Mouse (Mus musculus) limb, embryonic 12.5 days (tissue): ENCODE results near the gene Ccdc83. TPM values are rescaled to one million over a fixed set of nuclear protein-coding genes. Genes with fewer than 3 reads are reported as not detected.

Experiments used
- ATAC-seq: fragments of 200-750 bp; cut with Nextera tagmentation; 2 replicates; pipeline ENCODE4 v1.8.0; 2017; ENCODE audit warnings: low read depth, moderate TSS enrichment; ENCODE audit not compliant: insufficient number of reproducible peaks, insufficient read depth, low FRiP score, low TSS enrichment
- H3K27ac ChIP-seq: fragments of 300-500 bp; sonication (generic); 2 replicates; pipeline ENCODE4 v1.5.1; 2016; ENCODE audit warnings: mild to moderate bottlenecking, moderate library complexity
- H3K27me3 ChIP-seq: fragments of 300-500 bp; sonication (generic); 2 replicates; pipeline ENCODE4 v1.6.1; 2016; ENCODE audit warnings: mild to moderate bottlenecking, moderate library complexity
- H3K36me3 ChIP-seq: fragments of 300-500 bp; sonication (generic); 2 replicates; pipeline ENCODE4 v1.6.1; 2016; ENCODE audit warnings: mild to moderate bottlenecking, moderate library complexity
- H3K4me1 ChIP-seq: fragments of 300-500 bp; sonication (generic); replicated peaks from 2 replicates; pipeline ENCODE4 v1.6.1; 2016
- H3K4me2 ChIP-seq: fragments of 300-500 bp; sonication (generic); 2 replicates; pipeline ENCODE4 v1.6.1; 2016; ENCODE audit warnings: mild to moderate bottlenecking, moderate library complexity
- H3K4me3 ChIP-seq: fragments of 300-500 bp; sonication (generic); replicated peaks from 2 replicates; pipeline ENCODE4 v1.5.1; 2016; ENCODE audit warnings: mild to moderate bottlenecking
- H3K9ac ChIP-seq: fragments of 300-500 bp; sonication (generic); replicated peaks from 2 replicates; pipeline ENCODE4 v1.6.1; 2016; ENCODE audit warnings: mild to moderate bottlenecking, moderate library complexity
- H3K9me3 ChIP-seq: fragments of 300-500 bp; sonication (generic); 2 replicates; pipeline ENCODE4 v1.6.1; 2016; ENCODE audit warnings: mild to moderate bottlenecking, moderate library complexity
- WGBS: fragments of 180-500 bp; shearing (Covaris S2); methylation state at CpG from one replicate; pipeline ENCODE4 v1.1.7; 2016; 5-methylcytosine and 5-hydroxymethylcytosine counted together
- polyA plus RNA-seq: library from polyadenylated mRNA; unstranded; fragments of >200 nt; fragmentation: Nextera tagmentation; extraction: Ambion mirVana; gene quantifications from 2 replicates; pipeline ENCODE4 v1.2.1, GENCODE M21; 2016

Gene Ccdc83
- not detected in 2 replicates for polyA plus RNA-seq

DNA sequence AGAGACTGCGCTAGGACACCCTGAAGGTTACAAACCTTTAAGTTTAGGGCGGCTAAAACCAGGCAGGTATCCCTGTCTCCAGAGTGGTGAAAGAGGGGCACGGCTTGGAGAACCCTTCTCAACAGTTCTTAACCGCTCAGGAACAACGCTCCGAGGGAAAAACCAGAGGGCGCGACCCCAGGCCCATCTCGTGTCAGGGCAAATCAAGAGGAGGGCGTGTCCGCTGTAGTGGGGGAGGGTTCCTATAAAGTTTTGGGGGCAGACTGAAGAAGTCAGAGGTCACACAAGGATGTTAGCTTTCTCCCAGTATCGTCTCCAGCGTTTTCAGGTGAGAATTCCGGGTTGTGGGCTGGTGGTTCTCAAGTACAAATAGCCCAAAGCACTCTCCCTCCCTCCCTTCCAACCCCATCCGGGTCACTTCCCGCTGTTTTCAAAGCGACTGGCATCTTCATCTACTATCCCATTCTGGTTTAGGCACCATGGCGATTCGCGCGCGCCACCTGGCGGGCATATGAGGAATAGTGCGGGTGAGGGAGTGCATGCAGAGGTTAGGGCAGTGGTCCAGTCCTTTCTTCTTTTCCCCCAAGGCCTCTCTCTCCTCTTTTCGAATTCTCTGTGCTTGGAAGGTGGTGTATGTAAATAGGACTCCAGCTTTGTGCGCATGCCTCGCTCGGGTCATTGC, at the start of gene Ccdc83:
TSS of gene Ccdc83 (minus strand) at position 489 of the 682 bp plus-strand sequence.
- Histone ChIP-seq H3K36me3 (no peaks in the 10 kb centered on the region), H3K27ac (no peak within 1 kb of the TSS), H3K4me1 (no peaks in the 10 kb centered on the region; the same call in 1 of the 2 replicates), H3K4me3 (peak within 1 kb of the TSS; percentile 27), H3K27me3 (no peaks in the 10 kb centered on the region), H3K9me3 (no peaks in the 10 kb centered on the region), H3K9ac (peak within 1 kb of the TSS; percentile 35), H3K4me2 (peak within 1 kb of the TSS; percentile 61)
- 6% methylated on average over 28 of the region's 28 CpGs for WGBS
- peak; percentile 66 for ATAC-seq

DNA sequence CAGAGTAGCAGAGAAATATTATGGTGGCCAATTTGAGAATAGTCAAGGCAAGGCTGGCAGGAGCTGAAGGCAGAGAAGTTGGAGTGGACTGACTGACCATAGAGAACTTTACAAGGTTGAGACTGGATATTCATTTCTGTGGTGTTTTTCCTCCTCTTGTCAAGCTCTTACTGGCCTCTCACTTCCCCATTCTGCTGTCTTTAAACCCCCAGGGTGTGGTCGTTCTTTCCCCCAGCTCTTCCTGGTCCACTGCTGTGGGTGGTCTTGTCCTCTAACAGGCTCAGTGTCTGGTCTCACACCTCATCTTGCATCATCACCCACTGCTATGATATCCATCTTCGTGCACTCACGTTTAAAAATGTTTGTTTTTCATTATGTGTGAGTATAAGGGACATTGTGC, 47.8 kb upstream of the Ccdc83 start:
- ATAC-seq = no peak
- H3K4me1 ChIP-seq = no peaks in the 10 kb centered on the region
- H3K27ac ChIP-seq = no peak overlapping the region
- H3K4me3 ChIP-seq = no peak overlapping the region
- no peaks in the 10 kb centered on the region for H3K27me3 ChIP-seq
- H3K9me3 ChIP-seq = no peaks in the 10 kb centered on the region
- H3K9ac ChIP-seq = no peak overlapping the region
- H3K4me2 ChIP-seq = no peak overlapping the region
- no peaks in the 10 kb centered on the region for H3K36me3 ChIP-seq
- WGBS = 67% methylated on average over 3 of the region's 3 CpGs

DNA sequence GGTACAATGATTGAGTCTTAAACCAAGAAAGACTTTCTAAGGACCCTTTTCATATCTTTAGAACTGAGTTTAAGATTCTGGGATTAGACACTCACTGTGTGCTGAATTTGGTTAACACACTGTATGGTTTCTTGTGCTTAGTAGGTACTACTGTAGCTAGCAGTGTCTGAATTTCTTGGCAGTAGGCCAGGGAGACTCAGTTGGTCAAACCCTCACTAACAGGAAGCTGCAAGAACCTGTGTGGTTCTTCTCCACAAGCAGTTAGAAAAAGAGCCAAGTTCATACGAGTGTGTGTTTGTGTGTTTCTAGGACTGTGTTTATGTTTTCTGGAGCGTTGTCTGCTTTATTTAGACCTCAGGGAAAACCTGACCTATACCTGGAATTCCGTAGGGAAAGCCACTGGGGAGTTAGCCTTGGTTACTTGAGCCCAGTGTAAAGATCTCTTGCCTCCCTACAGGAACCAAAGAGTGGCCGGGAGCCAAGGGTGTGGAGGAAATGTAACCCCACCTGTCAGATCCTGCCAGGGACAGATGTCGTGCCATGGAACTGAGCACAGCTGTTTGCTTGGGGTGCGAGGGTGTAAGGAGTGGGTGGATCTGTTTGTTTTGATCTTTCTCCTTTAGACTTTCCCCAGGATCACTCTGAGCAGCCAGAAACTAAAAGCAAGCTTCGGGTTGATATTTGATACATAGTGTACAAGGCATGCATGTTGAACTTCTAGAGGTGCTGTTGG, 46.7 kb upstream of the Ccdc83 start:
- no peaks in the 10 kb centered on the region for H3K4me1 ChIP-seq
- no peaks in the 10 kb centered on the region for H3K36me3 ChIP-seq
- no peaks in the 10 kb centered on the region for H3K9me3 ChIP-seq
- H3K4me2 ChIP-seq = no peak overlapping the region
- no peak for ATAC-seq
- no peak overlapping the region for H3K9ac ChIP-seq
- no peak overlapping the region for H3K4me3 ChIP-seq
- no peaks in the 10 kb centered on the region for H3K27me3 ChIP-seq
- H3K27ac ChIP-seq = no peak overlapping the region
- 52% methylated on average over 7 of the region's 7 CpGs for WGBS

DNA sequence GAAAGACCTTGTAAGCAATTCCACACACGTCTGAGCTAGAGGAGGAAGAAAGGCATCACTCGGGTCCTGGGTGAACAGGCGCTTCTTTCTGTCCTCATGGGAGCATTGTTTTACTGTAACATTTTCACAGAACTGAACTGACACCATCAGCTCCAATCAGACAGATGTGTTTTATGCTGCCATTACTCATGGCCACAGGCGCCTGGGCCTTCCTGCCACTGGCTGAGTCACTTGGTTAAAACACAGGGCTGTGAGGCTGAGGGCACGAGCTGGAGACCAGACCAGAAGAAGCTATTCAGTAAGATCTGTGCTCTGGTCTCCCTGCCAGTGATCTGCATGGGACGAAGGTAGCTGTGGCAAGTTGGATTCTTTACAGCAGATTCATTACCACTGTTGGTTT, 42.4 kb upstream of the Ccdc83 start:
- H3K36me3 ChIP-seq = no peaks in the 10 kb centered on the region
- H3K9me3 ChIP-seq = no peaks in the 10 kb centered on the region
- 66% methylated on average over 6 of the region's 6 CpGs for WGBS
- peaks cover 6% of the 10 kb centered on the region; the same call in 1 of the 2 replicates for H3K4me1 ChIP-seq
- no peak for ATAC-seq
- H3K27me3 ChIP-seq = peaks cover 13% of the 10 kb centered on the region
- no peak overlapping the region for H3K4me3 ChIP-seq
- H3K27ac ChIP-seq = no peak overlapping the region
- H3K9ac ChIP-seq = no peak overlapping the region
- no peak overlapping the region for H3K4me2 ChIP-seq

DNA sequence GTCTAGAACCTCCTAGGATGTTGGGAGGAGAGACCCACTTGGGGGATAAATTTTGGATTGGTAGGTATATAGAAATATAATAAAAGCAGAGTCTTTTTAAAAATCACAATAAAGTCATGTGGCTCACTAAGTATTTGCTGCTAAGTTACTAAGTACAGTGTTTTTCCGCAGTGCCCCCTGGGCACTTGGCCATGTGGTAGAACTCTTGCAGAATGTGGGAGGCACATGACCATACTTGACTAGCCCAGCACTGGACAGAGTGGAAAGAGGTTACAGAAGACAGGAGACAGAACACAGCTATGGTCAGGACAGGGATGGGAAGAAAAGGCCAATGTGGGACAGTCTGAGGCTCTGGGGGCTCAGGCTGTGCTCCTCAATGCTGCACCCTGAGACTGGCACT, 41.4 kb upstream of the Ccdc83 start:
- 94% methylated on average over 1 of the region's 1 CpGs for WGBS

DNA sequence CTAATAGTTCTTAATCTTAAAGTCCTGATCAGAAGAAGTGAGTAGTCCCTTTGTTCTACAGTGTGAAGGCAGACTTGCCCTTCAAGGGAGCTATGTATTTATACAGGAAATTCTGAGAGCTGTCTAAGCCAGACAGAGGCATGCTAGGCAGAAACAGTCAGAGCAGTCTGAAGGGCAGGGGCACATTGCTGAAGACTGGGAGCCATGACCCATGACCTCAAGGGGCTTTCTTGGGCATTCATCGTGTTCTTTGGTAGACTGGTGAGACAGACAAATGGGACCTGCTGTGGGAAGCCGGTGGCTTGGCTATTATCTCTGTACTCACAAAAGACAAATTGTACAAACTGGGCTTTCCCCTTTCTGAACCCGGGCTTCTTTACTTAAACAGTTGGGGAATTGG, 40.5 kb upstream of the Ccdc83 start:
- Histone ChIP-seq H3K9ac (no peak overlapping the region), H3K27ac (no peak overlapping the region), H3K4me3 (no peak overlapping the region), H3K4me2 (no peak overlapping the region), H3K9me3 (no peaks in the 10 kb centered on the region), H3K4me1 (peaks cover 6% of the 10 kb centered on the region; the same call in 1 of the 2 replicates), H3K36me3 (no peaks in the 10 kb centered on the region), H3K27me3 (peaks cover 27% of the 10 kb centered on the region)
- 40% methylated on average over 3 of the region's 3 CpGs for WGBS
- ATAC-seq = no peak

More for the DNA sequence above, 41.4 kb upstream of the Ccdc83 start:
- H3K27me3 ChIP-seq = peaks cover 23% of the 10 kb centered on the region
- H3K4me3 ChIP-seq = no peak overlapping the region
- no peak overlapping the region for H3K27ac ChIP-seq
- H3K36me3 ChIP-seq = no peaks in the 10 kb centered on the region
- ATAC-seq = no peak
- no peaks in the 10 kb centered on the region for H3K9me3 ChIP-seq
- H3K4me1 ChIP-seq = peaks cover 6% of the 10 kb centered on the region; the same call in 1 of the 2 replicates
- H3K9ac ChIP-seq = no peak overlapping the region
- H3K4me2 ChIP-seq = no peak overlapping the region

DNA sequence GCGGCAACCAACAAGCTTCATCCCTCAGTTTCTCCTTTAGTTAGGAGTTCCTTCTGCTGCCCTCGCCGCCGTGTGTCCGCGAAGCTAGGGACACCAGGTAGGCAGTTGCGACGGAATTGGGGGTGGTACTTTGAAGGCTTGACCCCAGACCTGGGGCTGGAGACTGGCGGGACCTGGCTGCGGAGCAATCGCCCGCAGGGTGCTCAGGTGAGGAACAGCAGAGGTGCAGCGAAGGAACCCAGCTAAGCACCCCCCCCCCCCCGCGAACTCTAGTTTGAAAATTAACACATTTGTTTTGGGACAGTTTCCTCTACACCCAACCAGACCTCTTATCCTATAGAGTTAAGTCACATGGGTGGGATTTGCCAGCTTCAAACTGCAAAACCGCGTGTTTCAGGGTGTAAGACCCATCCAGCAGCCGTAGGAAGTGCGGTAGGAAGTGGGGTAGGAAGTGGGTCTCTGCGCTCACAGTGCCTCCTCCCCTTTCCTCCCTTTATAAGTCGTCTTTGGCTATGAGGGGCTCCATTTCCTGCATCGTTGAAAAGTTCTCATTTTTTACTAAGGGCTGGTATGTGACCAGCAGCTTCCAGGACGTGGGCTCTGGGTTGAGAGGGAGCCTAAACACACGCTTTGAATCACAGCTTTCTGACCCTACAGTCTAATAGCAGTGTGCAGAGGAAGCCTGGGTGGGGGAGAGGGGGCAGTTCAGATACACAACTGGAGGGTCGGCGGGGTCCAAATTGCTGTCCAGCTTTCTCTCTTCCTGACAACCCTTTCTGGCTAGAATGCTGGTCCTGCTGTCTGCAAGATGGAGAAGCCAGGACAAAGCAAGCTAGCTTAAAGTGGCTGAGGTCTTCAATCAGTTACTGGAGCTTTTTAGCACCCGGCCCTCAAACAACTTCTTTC, 37.3 kb upstream of the Ccdc83 start:
- Histone ChIP-seq H3K4me1 (peaks cover 6% of the 10 kb centered on the region; the same call in 1 of the 2 replicates), H3K36me3 (no peaks in the 10 kb centered on the region), H3K9ac (peak overlapping the region; percentile 69), H3K27me3 (peaks cover 27% of the 10 kb centered on the region), H3K4me3 (peak overlapping the region; percentile 60), H3K4me2 (peak overlapping the region; percentile 89), H3K27ac (peak overlapping the region; percentile 14; the same call in 1 of the 2 replicates), H3K9me3 (no peaks in the 10 kb centered on the region)
- 1% methylated on average over 27 of the region's 27 CpGs for WGBS
- peak; percentile 66 for ATAC-seq

DNA sequence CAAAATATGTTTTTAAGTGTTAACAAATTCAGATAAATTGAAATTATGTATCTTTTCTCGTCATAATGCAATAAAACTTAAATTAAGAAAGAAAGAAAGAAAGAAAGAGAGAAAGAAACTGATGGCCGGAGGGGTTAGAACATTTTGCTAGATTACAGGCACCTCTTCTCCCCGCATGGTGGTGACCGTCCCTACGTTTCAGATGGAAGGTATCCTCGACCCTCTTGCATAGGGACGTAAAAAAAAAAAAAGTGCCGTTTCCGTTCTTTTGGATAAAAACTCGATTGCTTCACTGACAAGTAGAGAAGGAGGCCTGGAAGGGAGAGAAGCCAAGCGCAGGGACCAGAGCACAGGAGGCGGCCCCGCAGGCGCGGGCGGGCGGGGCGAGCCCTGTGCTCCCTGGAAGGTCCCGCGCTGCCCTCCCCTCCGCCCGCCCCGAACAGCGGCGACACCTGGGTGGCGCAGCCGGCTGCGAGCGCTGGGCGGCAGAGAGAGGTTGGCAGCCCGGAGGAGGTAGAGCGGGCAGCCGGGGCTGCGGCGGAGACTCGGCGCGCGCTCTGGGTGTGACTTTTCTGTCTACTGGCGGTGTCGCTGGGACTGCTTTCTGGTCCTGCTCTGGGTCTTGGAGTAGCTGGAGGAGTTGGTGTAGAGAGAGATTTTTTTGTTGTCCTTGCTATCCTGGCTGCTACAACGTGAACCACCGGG, 36.5 kb upstream of the Ccdc83 start, which contains the start of gene Sytl2:
TSS of gene Sytl2 (plus strand) at position 311 of the 705 bp plus-strand sequence.
- Histone ChIP-seq H3K27ac (0 out of 2 replicates have a peak within 1 kb of the TSS, but pooled peaks have one; percentile 41), H3K4me2 (peak within 1 kb of the TSS; percentile 89), H3K36me3 (no peaks in the 10 kb centered on the region), H3K4me3 (peak within 1 kb of the TSS; percentile 60), H3K9ac (peak within 1 kb of the TSS; percentile 69), H3K9me3 (no peaks in the 10 kb centered on the region), H3K4me1 (peaks cover 6% of the 10 kb centered on the region; the same call in 1 of the 2 replicates), H3K27me3 (peaks cover 27% of the 10 kb centered on the region)
- peak; percentile 65; the same call in 1 of the 2 replicates for ATAC-seq
- WGBS = 2% methylated on average over 43 of the region's 43 CpGs

DNA sequence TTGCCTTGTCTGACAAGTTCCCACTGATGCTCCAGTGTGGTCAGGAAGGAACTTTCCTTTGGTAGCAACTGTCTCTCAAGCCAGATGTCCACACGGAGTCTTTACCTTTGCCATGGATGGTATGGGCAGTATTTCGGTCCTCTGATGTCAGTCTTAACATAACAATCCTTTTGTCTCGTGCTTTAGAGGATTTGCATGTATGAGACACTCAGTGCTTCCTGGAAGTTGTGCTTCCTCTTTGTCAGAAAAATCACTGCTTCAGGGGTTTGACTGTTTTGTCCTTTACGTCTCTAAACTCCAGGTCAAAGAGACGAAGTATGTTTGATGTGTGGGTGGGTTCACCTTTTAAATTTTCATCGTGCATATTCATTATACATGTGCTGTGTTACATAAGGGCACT, 26.3 kb upstream of the Ccdc83 start:
- no peaks in the 10 kb centered on the region for H3K9me3 ChIP-seq
- no peaks in the 10 kb centered on the region for H3K4me1 ChIP-seq
- WGBS = 86% methylated on average over 6 of the region's 6 CpGs
- no peak overlapping the region for H3K9ac ChIP-seq
- ATAC-seq = no peak
- no peak overlapping the region for H3K4me2 ChIP-seq
- no peak overlapping the region for H3K4me3 ChIP-seq
- no peak overlapping the region for H3K27ac ChIP-seq
- H3K36me3 ChIP-seq = no peaks in the 10 kb centered on the region
- peaks cover 4% of the 10 kb centered on the region; the same call in 1 of the 2 replicates for H3K27me3 ChIP-seq

DNA sequence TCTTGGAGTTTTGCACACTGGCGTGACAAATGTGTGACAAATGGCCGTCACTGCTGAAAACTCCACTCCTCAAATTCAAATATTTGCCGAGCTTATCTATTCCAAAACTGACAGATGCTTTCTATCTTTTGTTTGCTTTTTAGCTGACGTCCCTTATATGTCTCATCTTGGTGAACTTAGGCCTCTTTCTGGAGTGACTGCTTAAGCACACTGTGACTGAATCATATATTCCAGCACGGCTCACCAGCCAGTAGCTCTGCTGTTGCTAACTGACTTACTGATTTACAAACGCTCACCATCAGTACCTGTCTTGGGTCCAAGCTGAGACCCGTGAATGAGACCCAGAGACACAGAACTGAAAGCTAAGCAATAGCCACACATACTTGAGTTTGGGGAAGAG, 19.2 kb upstream of the Ccdc83 start:
- Histone ChIP-seq H3K4me2 (no peak overlapping the region), H3K27ac (no peak overlapping the region), H3K27me3 (no peaks in the 10 kb centered on the region), H3K36me3 (no peaks in the 10 kb centered on the region), H3K4me1 (peaks cover 16% of the 10 kb centered on the region), H3K9me3 (no peaks in the 10 kb centered on the region), H3K9ac (no peak overlapping the region), H3K4me3 (no peak overlapping the region)
- ATAC-seq = no peak
- 82% methylated on average over 7 of the region's 7 CpGs for WGBS
